Comparison of ENCODE assay signal across 17 mouse cellular contexts in genomic region chr15:51327702-51328101, GRCm38 (mm10).
"Had no signal": no experiment of that assay in that cellular context is flagged by ENCODE, and none has a peak within 500 bp of the region (broad histone marks: within the 10 kb centered on the region; RNA-seq: fewer than 3 reads in every experiment).

No protein-coding gene starts in this region.

- H3K4me3 ChIP-seq: liver, embryonic 13.5 days; midbrain, embryonic 10.5 days; myocyte; neural tube, embryonic 12.5 days had no signal

- H3K27me3 ChIP-seq: liver, embryonic 13.5 days; neural tube, embryonic 12.5 days had no signal

- H3K4me1 ChIP-seq: liver, embryonic 13.5 days; midbrain, embryonic 10.5 days; neural tube, embryonic 12.5 days had no signal

- H3K9me3 ChIP-seq: liver, embryonic 13.5 days; midbrain, embryonic 10.5 days; neural tube, embryonic 12.5 days had no signal

- ATAC-seq: liver, postnatal 0 days; lung, postnatal 0 days had no signal

- DNase-seq: kidney, adult 18-20 months; kidney, postnatal 25 days; layer of hippocampus, adult 9-11 months; layer of hippocampus, postnatal 36 days; left cerebral cortex, postnatal 4 days; liver; liver, embryonic 13.5 days; liver, postnatal 0 days; lung, postnatal 36 days; midbrain, embryonic 14.5 days; spleen, adult 18-20 months; thymus, adult 18-20 months; thymus, postnatal 14 days had no signal

- H3K36me3 ChIP-seq: liver, embryonic 13.5 days; midbrain, embryonic 10.5 days; neural tube, embryonic 12.5 days had no signal

- H3K4me2 ChIP-seq: liver, embryonic 13.5 days; neural tube, embryonic 12.5 days had no signal

- H3K27ac ChIP-seq: liver, embryonic 13.5 days; midbrain, embryonic 10.5 days; neural tube, embryonic 12.5 days had no signal

- H3K9ac ChIP-seq: liver, embryonic 13.5 days; liver, postnatal 0 days; neural tube, embryonic 12.5 days had no signal
